Mouse (Mus musculus): Measurements from ENCODE around the gene Trrap.

- TF ChIP-seq CTCF (IDR thresholded peaks at IDR 0.05; ENCODE audit: extremely low read depth, insufficient read length, insufficient replicate concordance, low read depth, low read length) (no peak), POLR2A (IDR thresholded peaks at IDR 0.05; ENCODE audit: low read depth, low read length) (no peak)
These were observed 107.7 kb downstream of the Trrap start for GRCm38 (mm10) chr5:144875227-144875626.

All from small intestine, adult 2 months (tissue).